Mouse (Mus musculus): ENCODE data around the gene Gm4869. TPM values are rescaled to one million over a fixed set of nuclear protein-coding genes. Genes with fewer than 3 reads are reported as not detected.
A peak's percentile ranks its signal among the peaks of the same experiment; 100 is the strongest.
"Not testable (repeated sequence)": the region's sequence is repeated elsewhere in the genome, so short reads cannot be mapped to it uniquely, and the experiment has no call there.

The Gm4869 gene
- not detected for total RNA-seq (2022)

DNA sequence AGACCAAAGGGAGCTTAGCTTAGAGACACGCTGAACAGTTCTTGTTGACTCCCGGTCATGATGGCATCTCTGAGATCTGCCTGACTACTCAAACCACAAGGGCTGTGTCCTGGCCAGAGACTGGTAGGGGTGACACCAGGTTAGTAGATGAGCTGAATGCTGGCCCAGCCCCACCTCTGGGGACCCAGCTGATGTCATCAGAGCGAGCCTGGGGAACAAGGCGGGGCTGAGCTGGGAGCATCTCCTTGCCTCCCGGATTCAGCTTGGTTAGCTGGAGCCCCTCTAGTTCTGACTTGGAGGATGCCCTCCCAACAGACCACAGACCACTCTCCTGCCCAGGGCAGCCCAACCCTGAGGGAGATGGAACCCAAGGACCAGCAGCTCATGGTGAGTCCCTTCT is at the start of gene Gm4869:
Gm4869 (plus strand) TSS at position 301 of the 400 bp plus-strand sequence.
- no peak for DNase-seq (ENCODE audit: low spot score in 2 of 2)

- no peak for DNase-seq (ENCODE audit: low spot score in 2 of 2)
Measured at GRCm38 (mm10) chr5:140396166-140396940, 49.1 kb upstream of the Gm4869 start.

DNA sequence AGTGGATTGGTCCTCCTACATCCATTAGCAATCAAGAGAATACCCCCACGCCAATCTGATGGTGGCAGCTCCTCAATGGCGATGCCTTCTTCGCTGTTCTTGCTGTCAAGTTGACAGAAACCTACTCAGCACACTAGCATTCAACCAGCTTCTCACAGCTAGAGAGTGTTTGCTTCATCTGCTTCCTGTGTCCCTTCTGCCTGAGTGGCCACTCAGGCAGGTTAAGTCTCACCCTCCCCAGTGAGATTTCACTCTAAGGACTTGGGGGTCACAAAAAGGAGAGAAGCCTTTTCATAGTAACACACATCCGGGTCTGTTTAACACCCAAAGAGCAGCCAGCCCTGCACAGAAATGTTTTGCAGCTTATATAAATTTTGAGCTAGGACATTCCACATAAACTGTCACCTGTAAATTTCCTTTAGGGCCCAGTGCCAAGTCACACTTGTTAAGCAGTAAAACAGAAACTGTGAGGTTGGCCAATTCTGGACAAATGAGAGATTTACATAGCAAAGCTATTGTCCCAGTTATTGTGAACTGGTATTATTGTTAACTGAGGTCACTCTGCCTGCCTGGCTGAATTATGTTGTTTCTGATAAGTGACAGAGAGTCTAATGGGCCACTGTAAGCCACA is 42.7 kb upstream of the Gm4869 start:
- no peak for DNase-seq (ENCODE audit: low spot score in 2 of 2)

GRCm38 (mm10) chr5:140405126-140405525 is 40.3 kb upstream of the Gm4869 start:
- no peak for DNase-seq (ENCODE audit: low spot score in 2 of 2)

DNA sequence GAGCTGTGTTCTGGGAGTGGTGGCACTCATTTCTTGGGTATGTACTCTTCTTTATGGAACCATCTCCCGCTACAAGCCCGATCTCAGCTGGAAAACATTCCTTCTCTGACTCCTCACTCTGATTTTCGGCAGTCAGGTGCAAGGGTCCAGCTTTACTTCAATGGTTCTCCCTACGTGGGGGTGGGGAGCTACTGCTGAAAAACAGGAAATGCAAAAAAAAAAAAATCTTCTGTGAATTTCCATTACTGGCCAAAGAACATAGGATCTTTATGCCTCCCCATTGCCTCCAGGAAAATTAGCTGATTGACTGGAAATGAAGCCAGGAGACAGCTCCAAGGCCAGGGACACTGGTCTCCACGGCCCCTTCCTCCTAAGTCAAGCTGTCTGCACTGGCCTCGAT is 38.8 kb upstream of the Gm4869 start:
- no peak for DNase-seq (ENCODE audit: low spot score in 2 of 2)

DNA sequence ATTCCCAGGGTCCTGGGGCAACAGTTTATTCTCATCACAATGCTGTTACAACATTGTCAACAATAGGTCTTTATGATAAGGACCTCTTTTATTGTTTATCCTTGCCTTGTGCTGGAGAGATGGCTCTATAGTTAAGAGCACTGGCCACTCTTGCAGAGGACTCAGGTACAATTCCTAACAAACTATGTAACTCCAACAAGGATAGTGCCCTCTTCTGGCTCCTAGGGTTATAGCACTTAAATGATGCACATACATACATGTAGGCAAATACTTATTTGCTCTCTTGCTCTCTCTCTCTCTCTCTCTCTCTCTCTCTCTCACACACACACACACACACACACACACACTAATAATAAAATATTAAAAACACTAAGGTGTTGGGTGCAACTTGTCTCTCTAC is 36.6 kb upstream of the Gm4869 start:
- DNase-seq (ENCODE audit: low spot score in 2 of 2): no peak

DNA sequence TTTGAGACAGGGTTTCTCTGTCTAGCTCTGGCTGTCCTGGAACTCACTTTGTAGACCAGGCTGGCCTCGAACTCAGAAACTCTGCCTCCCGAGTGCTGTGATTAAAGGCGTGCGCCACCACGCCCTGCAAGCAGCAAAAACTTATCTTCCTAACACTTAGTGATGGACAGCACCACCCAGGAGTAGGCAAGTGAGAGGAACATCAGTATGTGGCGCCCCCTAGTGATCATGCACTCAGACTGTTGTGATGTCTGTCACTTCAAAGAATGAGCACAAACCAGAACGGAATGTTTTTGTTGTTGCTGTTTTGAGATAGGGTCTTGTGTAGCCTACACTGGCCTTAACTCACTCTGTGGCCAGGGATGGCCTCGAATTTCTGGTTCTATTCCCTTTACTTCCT is 34.1 kb upstream of the Gm4869 start:
- no peak for DNase-seq (ENCODE audit: low spot score in 2 of 2)

GRCm38 (mm10) chr5:140414647-140415046 is 30.8 kb upstream of the Gm4869 start:
- DNase-seq (ENCODE audit: low spot score in 2 of 2): no peak

GRCm38 (mm10) chr5:140418106-140418488 is 27.3 kb upstream of the Gm4869 start:
- no peak for DNase-seq (ENCODE audit: low spot score in 2 of 2)

DNA sequence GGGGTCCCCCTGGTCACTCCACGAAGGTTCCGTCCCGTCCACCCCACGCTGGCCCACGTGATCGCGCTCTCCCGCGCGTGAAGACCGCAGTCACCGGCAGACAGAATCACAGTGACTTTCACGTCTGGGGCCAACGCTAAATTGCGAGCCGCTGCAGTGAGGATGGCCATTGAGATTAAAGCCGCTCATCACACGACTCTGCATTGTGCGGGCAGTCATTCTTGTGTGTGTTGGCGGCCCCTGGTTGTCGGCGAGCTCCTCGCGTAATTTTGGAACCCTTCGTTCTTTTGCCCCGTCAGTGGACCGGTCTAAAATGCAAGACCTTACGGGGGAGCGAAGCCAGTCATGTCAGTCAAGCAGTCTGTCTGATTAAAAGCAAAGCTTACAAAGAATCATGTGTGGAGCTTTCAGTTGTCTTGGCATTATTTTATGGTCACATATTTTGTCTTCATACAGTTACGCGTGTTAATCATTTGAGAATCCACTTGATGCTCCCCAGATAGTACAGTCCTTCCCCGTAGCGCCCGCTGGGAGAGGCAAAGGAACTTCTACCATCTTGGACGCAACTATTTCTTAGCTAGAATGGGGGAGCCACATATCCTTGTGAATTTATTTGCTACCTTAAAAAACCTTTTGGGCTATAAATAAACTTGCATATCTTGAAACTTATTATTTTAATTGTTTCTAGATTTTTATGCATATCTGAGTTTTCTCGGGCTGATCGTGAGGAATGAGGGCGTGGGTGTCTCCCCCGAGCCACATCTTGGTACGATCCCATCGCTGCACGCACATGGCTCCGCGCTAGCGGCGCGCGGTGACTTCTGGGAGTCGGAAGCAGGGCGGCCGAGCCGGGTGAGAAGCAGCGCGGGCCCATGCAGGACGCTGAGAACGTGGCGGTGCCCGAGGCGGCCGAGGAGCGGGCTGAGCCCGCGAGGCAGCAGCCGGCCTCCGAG is 26.7 kb upstream of the Gm4869 start, which contains the start of gene Eif3b:
Eif3b (plus strand) TSS at position 840 of the 953 bp plus-strand sequence.
- peak; percentile 81 to 82 for DNase-seq (ENCODE audit: low spot score in 2 of 2)

GRCm38 (mm10) chr5:140419442-140420080 is 25.9 kb upstream of the Gm4869 start:
- peak in 1 of 2 experiments; percentile 16 for DNase-seq (ENCODE audit: low spot score in 2 of 2)

DNA sequence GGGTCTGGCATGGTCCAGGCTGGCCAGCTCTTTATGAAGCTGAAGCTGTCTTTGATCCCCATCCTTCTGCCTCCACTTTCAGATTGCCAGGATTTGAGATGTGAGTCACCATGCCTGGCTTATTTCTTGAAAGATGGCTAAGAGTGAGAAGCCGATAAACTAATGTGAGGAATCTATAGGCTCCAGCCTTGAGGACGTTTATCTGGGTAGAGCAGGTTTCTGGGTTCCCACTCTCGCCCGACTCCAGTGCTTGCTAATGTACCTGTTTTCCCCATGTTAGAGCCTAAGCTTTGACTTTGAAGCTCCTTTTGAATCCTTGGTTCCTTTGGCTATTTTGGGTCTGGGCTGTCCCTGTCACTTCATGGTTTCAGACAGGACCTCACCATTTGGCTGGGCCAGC is 24.8 kb upstream of the Gm4869 start:
- no peak for DNase-seq (ENCODE audit: low spot score in 2 of 2)

- no peak for DNase-seq (ENCODE audit: low spot score in 2 of 2)
Measured at GRCm38 (mm10) chr5:140425016-140425783, 20.2 kb upstream of the Gm4869 start.

GRCm38 (mm10) chr5:140439117-140439516 is 6.3 kb upstream of the Gm4869 start:
- not testable (repeated sequence) for DNase-seq (ENCODE audit: low spot score in 2 of 2)

DNA sequence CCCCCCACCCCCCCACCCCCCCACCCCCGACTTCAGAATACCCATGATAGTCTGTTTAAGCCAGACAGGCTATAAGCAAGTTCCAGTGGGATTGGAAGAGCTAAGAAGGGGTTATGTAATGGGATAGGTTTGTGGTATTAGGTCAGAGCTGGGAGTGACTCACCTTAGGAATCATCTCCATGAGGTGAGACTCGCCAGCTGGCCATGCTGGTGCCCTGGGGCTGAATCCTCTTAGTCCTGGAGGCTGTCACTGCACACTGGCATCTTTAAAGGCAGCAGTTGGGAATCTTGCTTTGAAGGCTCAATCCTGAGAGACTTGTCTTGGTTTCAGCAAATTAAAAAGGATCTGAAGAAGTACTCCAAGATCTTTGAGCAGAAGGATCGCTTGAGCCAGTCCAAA is 4.0 kb upstream of the Gm4869 start:
- no peak for DNase-seq (ENCODE audit: low spot score in 2 of 2)

DNA sequence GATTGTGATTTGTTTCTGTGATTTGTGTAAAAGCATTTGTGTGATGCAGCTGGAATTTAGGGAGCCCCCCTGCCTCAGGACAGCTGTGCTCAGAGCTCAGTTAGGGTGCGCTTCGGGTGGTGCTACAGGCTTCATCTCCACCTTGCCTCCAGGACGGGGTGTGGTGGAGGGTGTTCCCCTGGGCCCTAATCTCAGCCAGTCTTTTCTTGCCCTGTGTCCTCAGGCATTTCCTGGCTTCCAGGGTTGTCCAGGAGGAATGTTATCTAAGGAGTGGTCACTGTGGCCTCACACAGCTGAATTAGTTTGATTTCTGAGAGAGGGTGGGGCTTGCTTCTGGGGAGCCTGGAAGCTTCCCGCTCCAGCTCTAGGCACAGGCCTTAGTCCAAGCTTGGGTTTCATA is 1.4 kb upstream of the Gm4869 start:
- DNase-seq (ENCODE audit: low spot score in 2 of 2): no peak

DNA sequence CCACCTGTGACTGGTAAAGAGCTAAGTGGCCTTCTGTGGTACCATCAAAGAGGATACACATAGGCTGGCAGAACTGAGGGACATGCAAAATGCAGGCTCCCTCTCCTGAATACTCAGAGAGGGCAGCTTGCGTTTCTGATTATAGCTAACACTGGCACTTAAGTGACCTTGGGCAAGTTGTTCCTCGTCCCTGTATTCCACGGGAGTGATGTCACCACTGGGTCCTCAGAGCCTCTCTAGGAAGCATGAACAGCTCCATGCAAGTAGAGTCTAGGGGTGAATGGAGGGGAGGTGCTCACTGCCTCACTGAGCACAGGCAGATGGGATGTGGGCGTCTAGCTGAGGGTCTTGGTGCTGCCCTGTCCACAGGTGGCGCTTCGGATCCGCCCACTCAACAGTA is 609 bp downstream of the Gm4869 start:
- no peak for DNase-seq (ENCODE audit: low spot score in 2 of 2)

DNA sequence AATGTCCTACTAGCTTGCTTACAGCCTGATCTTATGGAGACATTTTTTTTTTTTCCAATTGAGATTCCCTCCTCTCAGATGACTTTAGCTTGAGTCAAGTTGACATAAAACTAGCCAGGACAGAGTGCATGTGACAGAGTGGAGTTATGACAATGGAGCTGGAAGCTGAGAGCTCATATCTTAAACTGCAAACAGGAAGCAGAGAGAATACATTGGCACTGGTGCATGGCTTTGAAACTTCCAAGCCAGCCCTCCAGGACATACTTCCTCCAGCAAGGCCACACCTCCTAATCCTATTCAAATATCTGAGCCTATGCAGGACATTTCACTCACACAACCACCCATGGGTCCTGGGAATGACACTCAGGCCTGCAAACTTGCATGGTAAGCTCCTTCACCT is 9.0 kb downstream of the Gm4869 start:
- DNase-seq (ENCODE audit: low spot score in 2 of 2): no peak

DNA sequence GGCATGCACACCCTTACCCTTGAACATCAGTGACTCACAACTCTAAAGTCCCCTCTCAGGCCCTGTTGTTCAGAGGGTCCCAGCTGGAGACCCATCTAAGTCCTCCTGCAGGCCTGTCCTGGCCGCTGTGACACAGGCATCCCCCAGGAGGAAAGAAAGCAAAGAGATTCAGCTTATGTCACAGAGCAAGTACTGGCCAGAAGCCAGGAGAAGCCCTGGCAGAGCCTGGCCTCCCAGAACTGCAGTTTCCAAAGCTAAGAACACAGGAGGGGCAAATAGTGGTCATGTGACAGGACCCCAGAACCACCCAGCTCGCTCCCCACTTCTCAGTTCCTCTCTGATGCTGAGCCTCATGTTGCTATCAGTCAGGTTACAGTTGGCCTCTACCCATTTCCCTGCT is 10.0 kb downstream of the Gm4869 start:
- DNase-seq (ENCODE audit: low spot score in 2 of 2): no peak

DNA sequence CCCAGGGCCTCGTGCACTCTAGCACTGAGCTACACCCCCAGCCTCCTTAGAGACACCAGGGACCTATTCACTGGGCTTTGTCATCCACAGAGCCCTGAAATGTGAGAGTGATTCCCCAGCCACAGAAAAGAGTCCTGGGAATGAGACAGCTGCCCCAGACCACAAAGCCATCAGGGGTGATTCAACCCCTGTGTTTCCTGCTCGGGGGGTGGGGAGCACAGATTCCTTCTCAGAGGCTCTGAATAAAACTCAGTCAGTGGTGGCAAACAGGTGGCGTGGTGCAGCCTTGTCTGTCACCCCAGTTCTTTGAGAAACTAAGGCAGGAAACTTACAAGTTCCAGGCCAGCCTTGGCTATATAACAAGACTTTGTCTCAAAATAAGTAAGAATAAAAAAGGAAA is 16.0 kb downstream of the Gm4869 start:
- no peak for DNase-seq (ENCODE audit: low spot score in 2 of 2)

DNA sequence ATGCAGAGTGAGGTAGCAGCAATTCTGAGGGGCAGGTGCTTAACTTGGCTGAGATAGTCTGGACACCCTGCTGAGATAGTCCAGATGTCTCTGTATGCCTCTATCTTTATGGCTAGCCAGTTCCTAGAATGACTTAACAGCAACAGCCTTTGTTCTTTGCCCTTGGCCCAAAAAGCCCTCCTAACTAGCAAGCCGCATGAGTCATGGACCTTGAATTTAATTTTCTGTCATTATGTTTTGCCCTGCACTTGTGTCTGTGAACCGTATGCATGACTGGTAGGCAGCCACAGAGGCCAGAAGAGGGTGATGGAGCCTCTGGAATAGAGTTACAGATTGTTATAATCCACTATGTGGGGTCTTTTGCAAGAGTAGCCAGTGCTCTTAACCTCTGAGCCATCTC is 17.7 kb downstream of the Gm4869 start:
- not testable (repeated sequence) for DNase-seq (ENCODE audit: low spot score in 2 of 2)
